Mouse (Mus musculus) brain, embryonic 14.5 days (tissue): ENCODE measurements around the gene Ssh3. TPM values are rescaled to one million over a fixed set of nuclear protein-coding genes. Genes with fewer than 3 reads are reported as not detected.

Experiments used
- DNase-seq: peaks from one replicate; pipeline ENCODE4 v3.0.0-alpha.2; 2011; ENCODE audit warnings: low read depth
- CTCF ChIP-seq: fragments of 200-500 bp; IDR thresholded peaks from 2 replicates; pipeline ENCODE4 v1.5.1; 2012; ENCODE audit warnings: inconsistent platforms, mild to moderate bottlenecking, moderate library complexity, borderline replicate concordance; ENCODE audit not compliant: insufficient read depth, insufficient read length; ENCODE audit errors: extremely low read depth
- POLR2A ChIP-seq: fragments of 200-500 bp; IDR thresholded peaks from 2 replicates; pipeline ENCODE4 v1.6.1; 2012; ENCODE audit warnings: mild to moderate bottlenecking, inconsistent platforms, borderline replicate concordance; ENCODE audit not compliant: poor library complexity, insufficient read depth, insufficient read length, severe bottlenecking; ENCODE audit errors: extremely low read depth
- polyA plus RNA-seq: library from polyadenylated mRNA; depleted of rRNA; stranded (reverse); fragments of >200 nt; gene quantifications from 2 replicates; pipeline ENCODE4 v1.2.3, GENCODE M21; 2012

The Ssh3 gene
- polyA plus RNA-seq, 1 experiment, result 57.5 TPM

- no peak for TF ChIP-seq CTCF
- TF ChIP-seq POLR2A, result no peak
- DNase-seq, result no peak
These were observed 48.6 kb downstream of the Ssh3 start for GRCm38 (mm10) chr19:4220416-4220815.

GRCm38 (mm10) chr19:4219943-4220342, 49.0 kb downstream of the Ssh3 start:
- TF ChIP-seq CTCF (no peak), POLR2A (no peak)
- DNase-seq, result no peak

DNA sequence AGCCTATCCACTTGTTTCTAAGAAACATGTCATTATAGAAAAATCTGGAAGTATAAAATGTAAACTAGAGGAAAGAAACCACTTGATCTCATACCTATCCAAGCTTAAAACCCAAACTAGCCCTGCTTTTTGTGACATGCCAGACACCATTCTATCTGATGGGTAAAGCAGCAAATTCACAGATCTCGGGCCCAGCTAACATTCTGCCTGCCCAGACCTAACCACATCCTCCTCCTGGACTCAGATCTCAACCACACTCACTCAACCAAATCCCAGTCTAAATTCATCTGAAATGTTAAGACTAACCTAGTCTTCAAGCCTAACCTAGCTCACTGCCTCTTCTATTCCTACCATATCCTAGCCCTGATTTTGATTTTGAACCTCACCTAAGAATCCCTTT, 50.2 kb downstream of the Ssh3 start:
- TF ChIP-seq CTCF, result no peak
- TF ChIP-seq POLR2A, result no peak
- DNase-seq, result no peak

DNA sequence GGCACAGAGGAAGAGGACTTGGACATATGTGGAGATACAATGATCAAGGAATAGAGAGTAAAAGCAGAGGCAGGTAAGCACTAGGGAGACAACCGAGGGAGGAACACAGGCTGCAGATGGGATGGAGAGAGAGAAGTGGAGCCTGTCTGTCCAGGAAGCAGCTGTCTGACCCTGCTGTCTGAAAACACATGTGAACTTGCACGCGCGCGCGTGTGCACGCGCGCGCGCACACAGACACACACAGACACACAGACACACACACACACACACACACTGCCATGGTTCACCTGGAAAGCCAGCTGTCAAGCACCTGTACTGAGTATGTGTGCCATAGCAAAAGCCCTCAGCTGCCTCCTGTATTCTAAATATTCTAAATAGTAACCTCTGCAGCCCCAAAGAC, 50.7 kb downstream of the Ssh3 start:
- no peak for DNase-seq
- TF ChIP-seq POLR2A, result no peak
- no peak for TF ChIP-seq CTCF

DNA sequence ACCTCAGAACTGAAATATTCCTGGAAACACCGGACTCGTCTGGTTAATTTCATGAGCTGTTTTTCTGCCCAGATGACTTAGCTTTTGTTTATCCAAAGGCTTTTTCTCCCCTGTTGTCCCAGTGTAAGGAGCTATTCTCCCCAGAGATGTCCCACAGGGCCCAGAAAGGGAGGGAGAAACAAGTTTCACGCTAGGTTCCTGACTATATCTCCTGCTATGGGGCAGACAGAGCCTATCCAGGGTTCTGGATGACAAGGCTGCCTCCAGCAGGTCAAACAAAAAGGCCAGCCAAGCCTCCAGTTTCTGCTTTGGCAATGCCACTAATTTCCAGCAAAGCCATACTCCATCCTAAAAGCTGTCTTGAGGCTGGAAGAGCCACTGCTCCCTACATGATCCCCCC, 51.1 kb downstream of the Ssh3 start:
- TF ChIP-seq CTCF, result no peak
- TF ChIP-seq POLR2A, result no peak
- DNase-seq, result no peak

DNA sequence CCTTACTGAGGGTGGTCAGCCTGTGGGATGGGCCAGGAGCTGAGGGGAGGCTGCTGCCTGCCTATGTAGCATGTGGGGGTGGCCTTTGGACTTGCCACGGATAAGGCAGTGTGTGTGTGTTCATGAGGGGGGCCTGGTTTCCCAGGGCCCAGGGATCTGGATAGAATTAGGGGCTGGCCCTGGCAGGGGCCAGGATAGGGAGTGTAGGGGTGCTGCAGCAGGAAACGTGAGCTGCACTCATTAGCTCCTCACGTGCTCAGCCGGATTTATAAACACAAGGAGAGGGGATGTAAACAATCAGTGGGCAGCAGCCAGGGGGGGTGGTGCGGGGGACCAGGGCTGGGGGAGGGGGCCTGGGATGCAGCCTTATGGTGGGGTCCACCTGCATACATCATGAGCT, 51.8 kb downstream of the Ssh3 start:
- DNase-seq, result no peak
- TF ChIP-seq CTCF, result no peak

DNA sequence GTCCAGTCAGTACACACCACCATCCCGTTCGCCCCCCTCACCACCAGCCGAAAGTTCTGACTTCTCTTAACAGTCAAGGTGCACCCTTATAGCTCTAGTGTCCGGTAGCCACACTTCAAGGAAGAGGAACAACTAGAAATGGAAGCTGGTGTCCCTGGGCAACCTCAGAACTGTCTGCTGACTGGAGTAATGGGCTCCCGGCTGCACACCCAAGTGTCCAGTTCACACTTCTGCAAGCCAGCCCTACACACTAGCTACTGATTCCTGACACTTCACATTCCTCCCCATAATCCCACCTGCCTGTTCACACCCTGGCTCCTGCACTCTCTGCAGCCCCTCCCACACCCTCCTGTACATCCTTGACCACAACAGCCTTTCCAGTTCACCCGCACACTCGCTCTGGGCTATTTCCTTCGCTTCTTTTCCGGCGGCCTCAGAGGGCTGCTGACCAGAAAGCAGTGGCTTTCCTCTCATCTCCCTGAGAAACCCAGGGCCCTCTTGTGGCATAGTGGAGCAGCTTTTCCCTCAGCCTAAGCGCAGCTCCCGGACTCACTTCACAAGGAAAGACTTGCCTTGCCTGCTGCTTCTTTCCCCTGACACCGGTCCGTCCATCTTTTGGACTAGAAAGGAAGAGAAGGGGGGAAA, 52.8 kb downstream of the Ssh3 start:
- TF ChIP-seq POLR2A (no peak), CTCF (peak; percentile 53; the same call in 1 of the 2 replicates)
- peak; percentile 62 for DNase-seq

DNA sequence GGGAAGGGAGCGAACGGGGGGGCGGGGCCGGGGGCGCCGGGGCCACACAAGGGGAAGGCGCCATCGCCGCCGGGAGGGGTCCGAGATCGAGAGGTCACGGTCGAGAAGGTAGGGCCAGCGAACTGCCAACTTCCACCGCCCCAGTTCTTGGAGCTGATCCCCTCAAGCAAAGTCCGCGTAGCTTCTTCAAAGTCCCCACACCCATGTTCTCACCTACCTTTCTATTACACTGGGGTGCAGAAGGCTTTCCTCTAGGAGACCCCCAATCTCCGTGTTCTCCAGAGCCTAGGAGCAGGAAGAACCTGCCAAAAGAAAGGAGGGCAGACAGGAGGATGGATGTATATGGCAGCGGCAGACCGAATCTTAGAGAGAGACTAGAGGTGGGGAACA, 53.5 kb downstream of the Ssh3 start:
- TF ChIP-seq POLR2A, result no peak
- DNase-seq, result no peak

GRCm38 (mm10) chr19:4214771-4215450, 54.1 kb downstream of the Ssh3 start:
- no peak for TF ChIP-seq CTCF
- TF ChIP-seq POLR2A, result no peak
- DNase-seq, result no peak

GRCm38 (mm10) chr19:4214071-4214770, 54.8 kb downstream of the Ssh3 start, which contains the start of the genes Clcf1 and AC109138.7:
TSS of gene Clcf1 (plus strand) at chr19:4214238.
TSS of gene AC109138.7 (plus strand) at chr19:4214357.
- no peak for DNase-seq
- no peak for TF ChIP-seq CTCF
- TF ChIP-seq POLR2A, result no peak

DNA sequence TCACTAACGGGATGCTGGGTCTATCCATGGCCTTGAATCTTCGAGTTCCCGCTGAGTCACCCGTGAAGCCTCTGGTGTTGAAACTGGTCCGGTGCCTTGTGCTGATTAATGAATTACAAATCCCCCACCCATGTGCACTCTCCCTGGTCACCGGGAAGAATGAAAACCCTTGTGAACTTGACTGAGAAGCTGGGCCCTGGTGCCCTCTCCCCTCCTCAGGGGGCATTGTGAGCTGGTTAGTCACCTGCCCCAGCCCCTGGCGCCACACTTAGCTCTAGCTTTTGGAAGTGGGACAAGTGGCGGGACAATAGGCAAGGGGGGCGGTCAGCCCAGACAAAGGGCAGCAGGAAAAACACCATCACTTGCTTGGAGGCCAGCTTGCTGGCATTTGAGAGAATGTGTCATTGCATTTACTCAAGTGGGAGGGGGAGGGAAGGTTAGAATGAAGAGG, 55.4 kb downstream of the Ssh3 start:
- TF ChIP-seq CTCF (no peak), POLR2A (no peak)
- no peak for DNase-seq
